Mouse (Mus musculus) ES-E14 (cell line): ENCODE data around the gene Mfsd5.

ENCODE experiments used
- CHD2 ChIP-seq: IDR thresholded peaks from 2 replicates; pipeline ENCODE4 v1.6.1; 2014; ENCODE audit warnings: mild to moderate bottlenecking, low read depth, low read length, inconsistent platforms
- HCFC1 ChIP-seq: IDR thresholded peaks from 2 replicates; pipeline ENCODE4 v1.6.1; 2012; ENCODE audit warnings: low read length, inconsistent platforms, borderline replicate concordance; ENCODE audit not compliant: insufficient read depth
- MAFK ChIP-seq: IDR thresholded peaks from 2 replicates; pipeline ENCODE4 v1.6.1; 2014; ENCODE audit warnings: mild to moderate bottlenecking, low read depth, low read length, inconsistent platforms; ENCODE audit not compliant: insufficient read depth
- ZNF384 ChIP-seq: IDR thresholded peaks from 2 replicates; pipeline ENCODE4 v1.6.1; 2012; ENCODE audit warnings: low read depth, low read length, inconsistent platforms

- TF ChIP-seq MAFK: no peak
- TF ChIP-seq ZNF384: no peak
- TF ChIP-seq CHD2: no peak
- TF ChIP-seq HCFC1: no peak
Observed at GRCm38 (mm10) chr15:102265548-102265947, 13.7 kb upstream of the Mfsd5 start.
